Mouse (Mus musculus): ENCODE data around the gene Polr2c.
"Not testable (repeated sequence)": the region's sequence is repeated elsewhere in the genome, so short reads cannot be mapped to it uniquely, and the experiment has no call there.

Gene Polr2c

DNA sequence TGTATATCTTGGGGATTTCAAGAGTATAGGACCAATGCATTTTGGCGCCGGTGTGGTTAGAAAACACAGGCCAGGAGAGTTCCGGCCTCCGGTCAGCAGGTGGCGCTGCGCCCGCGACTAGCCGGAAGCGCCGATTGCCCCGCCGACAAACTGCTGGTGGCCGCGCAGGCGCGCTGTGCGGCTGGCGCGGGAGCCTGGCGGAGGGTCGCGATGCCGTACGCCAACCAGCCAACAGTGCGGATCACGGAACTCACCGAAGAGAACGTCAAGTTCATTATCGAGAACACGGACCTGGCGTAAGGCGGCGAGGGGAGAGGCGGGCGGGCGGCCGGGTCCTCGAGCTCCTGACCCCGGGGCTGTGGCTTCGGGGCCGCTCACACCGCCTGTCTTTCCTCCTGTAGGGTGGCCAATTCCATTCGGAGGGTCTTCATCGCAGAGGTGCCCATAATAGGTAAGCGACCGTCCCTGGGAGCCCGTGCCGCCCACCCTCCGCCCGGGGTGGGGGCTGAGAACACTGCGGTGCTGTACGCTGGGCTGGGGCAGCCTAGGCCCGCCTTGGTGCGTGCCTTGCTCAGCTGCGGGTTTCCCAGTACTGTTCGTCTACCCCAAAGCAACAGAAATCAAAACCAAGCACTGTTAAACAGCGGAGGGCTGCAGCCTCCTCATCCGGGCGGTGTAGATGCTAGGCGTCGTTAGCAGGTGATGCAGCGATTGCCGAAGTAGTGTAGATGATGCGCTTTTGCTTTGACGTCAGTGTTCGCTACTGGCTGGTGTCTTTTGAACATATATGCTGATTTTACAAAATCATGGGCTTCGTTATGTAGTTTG, at the start of gene Polr2c:
Polr2c (plus strand) TSS at position 105 of the 828 bp plus-strand sequence.
- peak; percentile 92 to 93 for DNase-seq (ENCODE audit: low spot score in 2 of 2)

DNA sequence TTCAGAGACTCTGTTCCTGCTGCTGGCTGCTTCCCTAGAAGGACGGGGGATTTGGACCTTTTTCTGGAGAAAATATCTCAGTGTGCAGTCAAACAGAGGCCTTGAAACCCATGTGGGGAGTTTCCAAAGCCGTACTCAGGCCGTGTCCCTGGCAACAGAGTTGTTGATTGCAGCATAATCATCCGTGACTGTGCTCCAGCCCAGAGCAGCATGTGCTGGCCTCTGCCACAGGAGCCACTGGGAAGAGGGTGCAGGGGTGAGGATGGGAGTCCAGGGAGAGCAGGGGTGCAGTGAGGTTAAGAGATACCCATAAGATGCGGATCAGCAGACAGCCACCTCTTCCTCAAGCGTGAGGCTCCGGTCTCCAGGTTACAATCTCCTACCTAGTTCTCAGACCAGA, 49.7 kb upstream of the Polr2c start:
- no peak for DNase-seq (ENCODE audit: low spot score in 2 of 2)

DNA sequence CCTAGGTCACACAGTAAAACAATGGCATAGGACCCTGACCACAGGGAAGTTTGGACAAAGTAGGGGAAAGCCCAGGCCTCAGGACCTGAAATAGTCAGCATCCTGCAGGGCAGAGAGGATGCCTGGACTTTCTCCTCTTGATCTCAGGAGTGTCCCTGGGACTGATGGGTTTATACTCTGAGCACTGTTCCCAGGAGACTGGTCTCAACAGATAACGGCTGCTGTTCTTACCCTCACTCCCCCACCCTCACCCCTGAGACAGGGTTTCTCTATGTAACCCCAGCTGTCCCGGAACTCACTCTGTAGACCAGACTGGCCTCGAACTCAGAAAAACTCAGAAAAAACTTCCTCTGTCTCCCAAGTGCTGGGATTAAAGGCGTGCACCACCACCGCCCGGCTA, 48.9 kb upstream of the Polr2c start:
- no peak for DNase-seq (ENCODE audit: low spot score in 2 of 2)

DNA sequence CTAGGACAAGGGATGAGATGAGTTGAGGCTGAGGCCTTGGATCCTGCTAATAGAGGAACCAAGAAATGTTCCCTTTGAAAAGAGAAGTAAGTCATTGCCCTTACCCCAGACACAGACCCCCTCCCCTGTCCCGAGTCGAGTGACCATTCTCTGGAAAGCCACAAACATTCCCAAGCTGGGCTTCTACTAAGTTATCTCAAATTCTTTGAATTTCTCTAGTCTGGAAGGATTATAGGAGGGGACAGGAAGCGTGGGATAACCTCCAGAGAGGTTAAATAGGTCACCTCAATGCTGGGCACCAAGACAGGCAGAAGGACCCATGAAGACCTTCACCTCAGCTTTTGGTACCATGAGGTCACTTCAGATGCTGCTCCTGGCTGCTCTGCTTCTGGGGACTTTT, 47.1 kb upstream of the Polr2c start, which contains the start of gene Ccl17:
Ccl17 (plus strand) TSS at position 301 of the 400 bp plus-strand sequence.
- no peak for DNase-seq (ENCODE audit: low spot score in 2 of 2)

DNA sequence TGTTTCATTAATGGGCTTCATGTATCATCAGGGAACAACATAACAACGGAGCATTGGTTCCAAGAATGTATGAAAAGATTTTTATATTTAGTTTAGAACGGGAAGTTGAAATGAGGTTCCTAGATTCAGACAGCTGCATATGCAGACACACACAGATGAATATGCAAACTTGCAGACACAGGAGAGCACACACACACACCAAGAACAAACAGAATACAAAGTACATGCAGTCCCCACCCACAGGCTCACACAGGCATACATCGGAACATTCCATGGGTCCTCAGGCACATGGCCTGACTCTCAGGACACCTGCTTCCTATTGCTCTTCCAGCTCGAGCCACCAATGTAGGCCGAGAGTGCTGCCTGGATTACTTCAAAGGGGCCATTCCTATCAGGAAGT, 46.4 kb upstream of the Polr2c start:
- no peak for DNase-seq (ENCODE audit: low spot score in 2 of 2)

DNA sequence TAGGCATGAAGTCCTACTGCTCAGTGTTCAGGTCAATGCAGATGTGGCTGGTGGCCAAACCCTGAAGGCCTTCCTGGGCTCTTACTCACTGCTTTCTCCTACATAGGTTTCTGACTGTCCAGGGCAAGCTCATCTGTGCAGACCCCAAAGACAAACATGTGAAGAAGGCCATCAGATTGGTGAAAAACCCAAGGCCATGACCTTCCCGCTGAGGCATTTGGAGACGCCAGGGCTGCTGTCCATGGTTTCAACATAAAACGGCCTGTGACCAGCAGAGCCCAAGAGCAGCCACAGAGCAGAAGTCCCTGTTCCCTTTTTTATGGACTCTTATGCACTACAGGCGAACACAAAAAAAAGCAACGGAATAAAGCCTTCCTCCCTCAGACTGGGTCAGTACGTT, 45.6 kb upstream of the Polr2c start:
- DNase-seq (ENCODE audit: low spot score in 2 of 2) = no peak

DNA sequence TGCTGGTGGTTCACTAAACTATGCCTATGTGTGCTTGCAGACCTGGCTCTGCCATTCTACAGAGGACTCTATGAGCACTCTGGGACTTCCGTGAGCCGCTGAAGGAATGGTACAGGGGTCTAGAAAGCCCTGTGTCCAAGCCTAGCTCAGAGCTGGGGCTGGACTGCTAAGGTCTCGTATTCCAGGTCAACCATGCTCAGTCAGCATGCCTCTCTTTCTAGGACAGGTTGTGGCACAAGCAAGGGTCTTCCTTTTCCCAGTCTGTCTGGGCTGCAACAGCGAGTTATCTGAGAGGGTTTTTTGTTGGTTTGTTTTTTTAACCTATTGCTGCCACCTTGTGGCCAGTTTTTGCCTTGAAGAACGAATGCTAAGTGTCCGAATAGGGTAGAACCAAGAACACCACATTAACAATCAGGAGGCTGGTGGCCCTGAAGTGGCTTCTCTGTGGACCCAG, 44.6 kb upstream of the Polr2c start:
- peak; percentile 89 to 98 for DNase-seq (ENCODE audit: low spot score in 2 of 2)

DNA sequence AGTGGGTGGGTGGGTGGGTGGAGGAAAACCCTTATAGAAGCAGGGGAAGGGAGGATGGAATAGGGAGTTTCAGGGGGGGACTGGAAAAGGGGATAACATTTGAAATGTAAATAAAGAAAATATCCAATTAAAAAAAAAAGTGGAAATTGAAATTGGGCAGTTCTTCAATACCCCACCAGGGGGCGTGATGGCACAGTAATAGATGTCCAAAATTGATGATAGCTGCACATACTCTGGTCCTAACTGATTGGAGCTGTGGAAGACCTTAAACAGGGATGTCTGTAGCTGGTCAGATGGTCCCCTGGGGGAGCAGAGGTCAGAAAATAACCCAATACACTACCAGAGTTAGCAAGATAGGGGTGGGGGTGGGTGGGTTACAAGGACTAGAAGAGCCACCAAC, 42.7 kb upstream of the Polr2c start:
- DNase-seq (ENCODE audit: low spot score in 2 of 2) = no peak

DNA sequence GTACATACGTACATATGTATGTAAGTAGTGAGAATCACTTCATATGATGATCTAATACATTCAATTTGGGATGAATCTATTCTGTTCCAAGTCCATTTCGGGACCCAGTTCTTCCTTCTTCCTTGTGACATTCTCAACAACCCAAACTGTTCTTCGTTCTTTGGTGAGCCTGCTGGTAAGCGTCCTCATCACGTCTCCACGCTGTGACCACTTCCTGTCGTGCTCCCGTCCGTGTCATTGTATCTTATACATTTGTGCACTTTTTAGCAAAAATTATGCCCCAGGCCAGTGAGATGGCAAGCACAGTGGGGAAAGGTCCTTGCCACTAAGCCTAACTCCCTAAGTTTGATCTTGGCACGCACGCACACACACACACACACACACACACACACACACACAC, 39.3 kb upstream of the Polr2c start:
- no peak for DNase-seq (ENCODE audit: low spot score in 2 of 2)

DNA sequence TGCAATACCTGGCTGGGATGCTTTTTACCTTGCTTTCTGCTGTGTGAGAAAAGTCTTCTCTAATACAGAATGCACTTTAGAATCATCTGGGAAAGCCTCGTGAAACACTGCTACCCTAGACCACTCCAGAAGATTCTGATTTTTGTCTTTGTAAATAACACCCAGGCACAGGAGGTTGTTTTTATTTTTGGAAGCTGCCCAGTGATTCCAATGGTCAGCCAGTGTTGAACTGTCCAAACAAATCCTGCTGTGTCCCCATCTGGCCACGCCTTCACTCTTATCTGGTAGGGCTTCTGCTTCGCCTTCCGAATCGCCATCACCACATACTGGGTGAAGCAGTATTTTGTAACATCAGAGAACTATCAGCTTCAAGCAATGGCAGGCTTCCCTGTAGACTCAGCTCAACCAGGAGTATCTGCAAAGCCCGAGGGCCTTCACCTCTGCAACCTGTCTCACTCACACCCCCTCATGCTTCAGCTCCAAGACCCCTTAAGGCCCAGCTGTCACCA, 37.5 kb upstream of the Polr2c start:
- DNase-seq (ENCODE audit: low spot score in 2 of 2) = no peak

DNA sequence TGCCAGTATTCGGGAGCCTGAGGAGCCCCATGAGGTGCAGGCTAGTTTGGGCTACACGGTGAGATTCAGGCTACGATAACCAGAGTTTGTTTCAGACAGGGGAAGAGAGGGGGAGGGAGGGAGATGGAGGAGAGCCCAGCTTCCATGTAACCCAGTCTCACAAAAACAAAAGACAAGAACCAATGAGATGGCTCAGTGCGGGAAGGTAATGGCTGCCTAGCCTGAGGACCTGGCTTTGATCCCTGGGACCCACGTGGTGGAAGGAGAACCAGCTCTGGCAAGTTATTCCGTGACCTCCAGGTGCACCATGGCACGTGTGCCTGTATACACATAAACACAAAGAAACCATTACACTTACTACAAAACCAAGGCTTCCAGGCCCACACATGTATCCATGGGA, 36.7 kb upstream of the Polr2c start:
- no peak for DNase-seq (ENCODE audit: low spot score in 2 of 2)

DNA sequence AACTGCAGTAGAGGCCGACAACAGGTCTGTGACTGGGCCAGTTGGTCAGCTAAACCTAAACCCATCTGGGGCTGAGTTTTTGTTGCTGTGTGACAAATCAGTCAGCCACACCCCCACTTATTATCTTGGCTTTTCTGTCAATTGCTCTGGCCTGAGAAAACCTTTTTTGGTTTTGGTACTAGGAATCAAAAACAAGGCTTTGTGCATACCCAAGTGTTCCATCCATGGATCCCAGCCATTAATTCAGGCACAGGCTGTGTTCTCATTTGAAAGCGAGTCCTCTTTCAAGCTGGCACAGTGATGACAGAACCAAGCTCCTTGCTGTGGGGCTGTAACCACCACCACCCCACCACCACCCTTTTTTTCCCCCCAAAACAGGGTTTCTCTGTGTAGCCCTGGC, 35.9 kb upstream of the Polr2c start:
- no peak for DNase-seq (ENCODE audit: low spot score in 2 of 2)

DNA sequence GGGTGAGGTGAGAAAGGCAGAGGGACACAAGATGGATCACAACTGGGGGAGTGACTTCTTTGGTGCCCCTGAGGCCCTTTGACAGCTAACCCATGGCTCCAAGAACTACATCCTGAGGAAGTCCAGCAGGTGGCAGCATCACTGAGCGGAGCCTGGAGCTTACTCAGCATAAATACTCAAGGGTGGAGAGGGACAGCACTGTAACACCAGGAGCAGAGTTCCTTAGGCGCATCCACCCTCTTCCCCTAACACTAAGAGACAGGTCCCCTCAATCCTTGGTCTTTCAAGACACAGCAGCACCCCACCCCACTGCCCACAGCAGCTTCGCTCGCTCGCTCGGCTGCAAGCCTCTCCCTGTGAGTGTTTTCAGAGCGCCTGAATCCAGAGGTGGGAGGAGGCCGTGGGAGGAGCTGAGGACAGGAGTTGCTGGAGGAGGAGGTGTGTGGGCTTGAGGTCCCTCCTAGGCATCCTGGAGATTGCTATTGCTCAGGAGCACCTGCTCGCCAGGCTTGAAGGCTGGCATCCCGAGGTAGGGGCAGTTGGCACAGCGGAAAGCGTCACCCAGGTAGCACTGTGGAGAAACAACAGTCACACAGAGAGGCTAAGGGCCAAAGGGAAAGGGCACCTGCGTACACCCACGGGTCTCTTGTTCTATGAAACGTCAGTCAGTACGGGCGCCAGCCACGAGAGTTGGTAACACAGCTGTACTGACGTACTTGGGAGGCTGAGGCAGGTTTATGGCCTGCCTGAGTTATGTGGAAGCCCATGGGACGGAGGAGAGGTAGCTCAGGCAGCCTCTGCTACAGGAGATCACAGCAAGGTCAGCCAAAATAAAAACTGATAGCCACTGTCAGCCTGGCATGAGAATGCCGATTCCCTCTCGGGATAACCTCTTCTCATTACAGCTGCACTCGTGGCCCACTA, 34.4 kb upstream of the Polr2c start:
- DNase-seq (ENCODE audit: low spot score in 2 of 2) = peak; percentile 43 to 73

DNA sequence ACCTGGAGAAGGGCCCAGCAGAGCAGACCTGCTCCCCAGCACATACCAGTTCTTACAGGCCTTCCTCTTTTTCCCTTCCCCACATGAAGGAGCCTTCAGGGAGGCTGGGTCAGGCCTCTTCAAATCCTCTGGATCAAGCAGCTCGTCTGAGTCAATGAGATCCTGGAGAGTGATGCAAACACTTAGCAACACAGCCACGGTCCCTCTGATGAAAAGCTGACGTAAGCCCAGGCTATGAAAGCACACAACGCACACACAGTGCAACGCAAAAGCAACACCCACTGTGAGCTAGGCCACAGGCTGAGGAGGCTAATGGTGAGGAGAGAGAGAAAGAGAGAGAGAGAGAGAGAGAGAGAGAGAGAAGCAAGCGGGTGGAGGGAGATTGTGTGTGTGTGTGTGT, 32.1 kb upstream of the Polr2c start:
- no peak for DNase-seq (ENCODE audit: low spot score in 2 of 2)

DNA sequence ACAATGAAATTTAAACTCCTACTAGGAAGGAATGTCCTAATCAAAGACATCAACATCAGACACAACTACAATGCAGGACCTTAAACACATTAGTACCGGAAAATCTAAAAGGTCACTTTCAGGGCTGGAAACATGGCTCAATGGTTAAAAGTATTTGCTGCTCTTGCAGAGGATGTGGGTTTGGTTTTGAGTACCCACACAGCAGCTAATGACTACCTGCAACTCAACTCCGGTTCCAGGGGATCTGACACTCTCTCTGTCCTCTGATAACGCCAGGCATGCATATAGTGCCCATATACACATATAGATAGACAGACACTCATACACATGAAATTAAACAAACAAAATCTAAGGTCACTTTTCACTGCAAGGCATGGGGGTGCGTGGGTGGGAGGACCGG, 31.0 kb upstream of the Polr2c start:
- DNase-seq (ENCODE audit: low spot score in 2 of 2) = no peak

DNA sequence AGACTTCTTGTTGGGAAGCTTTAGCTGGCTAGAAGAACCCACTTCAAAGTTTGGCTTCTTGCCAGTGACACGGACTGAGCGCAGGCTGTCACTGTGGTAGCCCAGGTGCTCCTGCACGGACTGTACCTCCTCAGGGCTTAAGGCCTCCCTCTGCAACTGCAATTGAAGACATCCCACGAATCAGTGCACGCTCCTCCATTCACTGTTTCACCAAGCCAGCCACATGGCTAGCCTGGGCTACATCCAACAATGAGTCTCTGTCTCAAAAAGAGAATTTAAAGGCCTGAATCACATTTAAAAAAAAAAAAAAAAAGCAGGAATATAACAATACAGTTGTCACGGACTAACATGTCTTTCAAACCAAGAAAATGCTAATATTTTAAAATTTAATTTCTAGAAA, 29.0 kb upstream of the Polr2c start:
- DNase-seq (ENCODE audit: low spot score in 2 of 2) = no peak

DNA sequence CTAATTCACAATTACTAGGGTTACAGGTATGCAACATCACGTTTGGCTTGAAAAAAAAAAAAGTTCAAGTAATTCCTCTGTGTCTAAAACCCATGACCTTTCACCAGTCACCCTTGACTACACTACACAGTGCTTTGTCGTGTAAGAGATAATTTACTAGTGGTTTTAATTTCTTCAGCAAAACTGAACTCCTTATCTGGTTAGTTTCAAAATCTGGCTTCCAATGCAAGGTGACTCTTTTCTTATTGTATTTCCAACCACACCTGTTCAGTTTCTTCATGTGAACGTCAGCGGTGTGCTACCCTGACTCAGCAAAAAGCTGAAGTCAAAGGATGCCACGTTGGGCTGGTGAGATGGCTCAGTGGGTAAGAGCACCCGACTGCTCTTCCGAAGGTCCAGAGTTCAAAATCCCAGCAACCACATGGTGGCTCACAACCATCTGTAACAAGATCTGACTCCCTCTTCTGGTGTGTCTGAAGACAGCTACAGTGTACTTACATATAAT, 23.3 kb upstream of the Polr2c start:
- not testable (repeated sequence) for DNase-seq (ENCODE audit: low spot score in 2 of 2)

DNA sequence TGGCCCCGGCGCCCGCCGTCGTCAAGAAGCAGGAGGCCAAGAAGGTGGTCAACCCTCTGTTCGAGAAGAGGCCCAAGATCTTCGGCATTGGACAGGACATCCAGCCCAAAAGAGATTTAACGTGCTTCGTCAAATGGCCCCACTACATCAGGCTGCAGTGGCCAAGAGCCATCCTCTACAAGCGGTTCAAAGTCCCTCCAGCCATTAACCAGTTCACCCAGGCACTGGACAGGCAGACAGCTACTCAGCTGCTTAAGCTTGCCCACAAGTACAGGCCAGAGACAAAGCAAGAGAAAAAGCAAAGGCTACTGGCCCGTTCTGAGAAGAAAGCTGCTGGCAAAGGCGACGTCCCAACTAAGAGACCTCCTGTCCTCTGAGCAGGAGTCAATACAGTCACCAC, 21.5 kb upstream of the Polr2c start:
- DNase-seq (ENCODE audit: low spot score in 2 of 2) = not testable (repeated sequence)

DNA sequence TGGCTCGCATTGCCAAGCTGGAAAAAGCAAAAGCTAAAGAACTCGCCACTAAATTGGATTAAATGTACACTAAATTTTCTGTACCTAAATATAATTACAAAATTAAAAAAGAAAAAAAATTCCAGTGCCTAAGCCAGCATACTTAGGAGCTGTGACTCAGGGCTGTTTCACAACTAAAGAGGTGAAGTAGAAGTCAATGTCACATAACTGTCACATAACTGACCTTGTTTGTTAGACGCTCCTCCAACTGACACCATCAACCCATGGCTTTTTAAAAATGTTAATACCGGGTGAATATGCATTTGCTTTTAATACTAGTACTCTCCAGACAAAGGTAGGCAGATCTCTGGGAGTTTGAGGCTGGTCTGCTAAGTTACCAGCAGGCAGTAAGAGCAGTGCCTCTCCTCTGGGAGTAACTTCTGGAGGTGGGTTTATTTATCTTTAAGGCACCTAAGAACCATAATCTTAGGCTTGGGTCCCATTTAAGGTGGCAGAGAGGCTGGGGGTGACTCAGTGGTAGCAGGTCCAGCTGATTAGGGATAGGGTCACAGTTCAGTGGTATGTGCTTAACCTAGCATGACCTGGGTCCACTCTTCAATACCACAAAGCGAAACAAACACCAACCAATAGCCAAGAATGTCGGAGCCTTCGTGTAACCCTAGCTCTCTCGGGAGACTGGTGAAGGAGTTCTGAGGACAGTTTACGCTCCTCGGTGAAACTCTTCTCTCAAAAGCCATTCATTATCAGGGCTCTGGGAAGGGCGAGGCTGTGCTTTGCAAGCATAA, 20.6 kb upstream of the Polr2c start:
- DNase-seq (ENCODE audit: low spot score in 2 of 2) = no peak

DNA sequence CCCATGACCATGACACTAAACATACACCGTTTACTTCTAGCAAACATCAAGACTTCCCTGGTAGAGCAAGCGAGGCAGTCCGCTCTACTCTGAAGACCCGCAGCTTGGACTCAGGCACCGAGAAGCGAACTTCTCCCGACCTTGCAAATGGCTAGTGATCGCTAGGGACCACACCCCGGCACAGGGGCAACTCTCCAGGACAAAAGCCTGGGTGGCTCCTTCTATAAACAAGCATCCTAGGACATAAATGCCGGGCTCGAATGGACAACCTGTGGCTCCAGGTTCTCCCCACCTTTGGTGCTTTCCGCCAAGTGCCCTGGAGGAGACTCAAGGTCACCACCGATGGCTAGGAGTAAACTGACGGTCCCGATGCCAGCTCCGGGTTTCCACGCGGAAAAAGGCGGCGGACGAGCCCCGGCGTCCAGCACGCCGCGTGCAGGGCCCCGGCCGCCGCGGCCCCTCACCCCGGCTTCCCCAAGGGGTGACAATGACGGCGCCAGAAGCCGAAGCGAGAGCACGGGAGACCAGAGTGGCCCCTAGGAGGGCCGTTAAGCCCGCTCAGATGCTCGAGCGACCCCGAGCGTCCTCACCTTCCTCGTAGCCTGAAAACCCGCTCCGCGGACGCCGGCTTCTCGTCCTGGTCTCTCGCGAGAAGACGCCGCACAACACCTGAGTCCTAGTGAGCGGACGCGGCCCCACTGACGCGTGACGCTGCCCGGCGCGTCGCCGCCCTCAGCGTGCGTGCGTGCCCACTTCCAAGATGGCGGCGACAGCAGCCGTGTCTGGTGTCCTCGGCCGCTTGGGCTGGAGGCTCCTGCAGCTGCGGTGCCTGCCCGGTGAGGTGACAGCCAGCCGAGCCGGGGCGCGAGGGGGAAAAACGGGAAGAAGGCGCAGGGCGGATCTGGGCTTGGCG, 19.3 kb upstream of the Polr2c start, which contains the start of the genes Coq9 and Ciapin1:
Coq9 (plus strand) TSS at position 660 of the 913 bp plus-strand sequence.
Ciapin1 (minus strand) TSS at position 697 of the 913 bp plus-strand sequence.
- peak; percentile 90 to 95 for DNase-seq (ENCODE audit: low spot score in 2 of 2)
